19 mouse cellular contexts compared by ENCODE assay signal in genomic region chr12:73450541-73450940, GRCm38 (mm10).
DNase-seq lines count a peak whose midpoint lies in the region; ATAC-seq lines count a peak whose summit lies in the region.
"Had no signal": no experiment of that assay in that cellular context is flagged by ENCODE, and none has a peak within 500 bp of the region (broad histone marks: within the 10 kb centered on the region; RNA-seq: fewer than 3 reads in every experiment).

No protein-coding gene starts in this region.

- H3K27me3 ChIP-seq in heart, embryonic 10.5 days (ENCODE audit: insufficient read depth, poor library complexity, severe bottlenecking) = no peaks in the 10 kb centered on the region
- H3K27me3 ChIP-seq in embryonic facial prominence, embryonic 12.5 days = no peaks in the 10 kb centered on the region
- H3K27me3 ChIP-seq: embryonic facial prominence, embryonic 15.5 days; hindbrain, embryonic 15.5 days; neural tube, embryonic 15.5 days; Patski had no signal

- ATAC-seq in embryonic facial prominence, embryonic 12.5 days (ENCODE audit: insufficient number of reproducible peaks, insufficient read depth, low FRiP score, low TSS enrichment) = no peak
- ATAC-seq: activated CD4-positive, CD25-positive, alpha-beta regulatory T cell, adult 4 months; CD4-positive, CD25-positive, alpha-beta regulatory T cell, adult 4 months; intestine, embryonic 16.5 days; liver, postnatal 0 days; Patski had no signal

- no peaks in the 10 kb centered on the region for H3K9me3 ChIP-seq in heart, embryonic 10.5 days
- no peaks in the 10 kb centered on the region for H3K9me3 ChIP-seq in embryonic facial prominence, embryonic 12.5 days
- H3K9me3 ChIP-seq: embryonic facial prominence, embryonic 15.5 days; hindbrain, embryonic 15.5 days; neural tube, embryonic 15.5 days had no signal

- H3K9ac ChIP-seq in embryonic facial prominence, embryonic 12.5 days = no peak overlapping the region
- H3K9ac ChIP-seq: embryonic facial prominence, embryonic 15.5 days; hindbrain, embryonic 15.5 days; liver, postnatal 0 days; neural tube, embryonic 15.5 days had no signal

- WGBS in heart, embryonic 10.5 days = 78% methylated on average over 4 of the region's 4 CpGs
- 74% methylated on average over 4 of the region's 4 CpGs for WGBS in embryonic facial prominence, embryonic 12.5 days

- H3K4me3 ChIP-seq in heart, embryonic 10.5 days = no peak overlapping the region
- no peak overlapping the region for H3K4me3 ChIP-seq in embryonic facial prominence, embryonic 12.5 days
- H3K4me3 ChIP-seq: embryonic facial prominence, embryonic 15.5 days; heart, adult 2 months; hindbrain, embryonic 15.5 days; megakaryocyte, embryonic 14.5 days; neural tube, embryonic 15.5 days had no signal

- H3K27ac ChIP-seq in heart, embryonic 10.5 days = peak overlapping the region; percentile 56; the same call in 1 of the 2 replicates
- 0 out of 2 replicates have a peak overlapping the region, but pooled peaks have one; percentile 13 for H3K27ac ChIP-seq in embryonic facial prominence, embryonic 12.5 days
- H3K27ac ChIP-seq: embryonic facial prominence, embryonic 15.5 days; heart, adult 2 months; hindbrain, embryonic 15.5 days; kidney, postnatal 0 days; neural tube, embryonic 15.5 days had no signal

- no peaks in the 10 kb centered on the region for H3K36me3 ChIP-seq in heart, embryonic 10.5 days
- no peaks in the 10 kb centered on the region for H3K36me3 ChIP-seq in embryonic facial prominence, embryonic 12.5 days
- H3K36me3 ChIP-seq: embryonic facial prominence, embryonic 15.5 days; hindbrain, embryonic 15.5 days; neural tube, embryonic 15.5 days had no signal

- H3K4me1 ChIP-seq in heart, embryonic 10.5 days = peaks cover 22% of the 10 kb centered on the region
- H3K4me1 ChIP-seq in embryonic facial prominence, embryonic 12.5 days = peaks cover 26% of the 10 kb centered on the region
- H3K4me1 ChIP-seq: hindbrain, embryonic 15.5 days; neural tube, embryonic 15.5 days had no signal

- no peak overlapping the region for H3K4me2 ChIP-seq in embryonic facial prominence, embryonic 12.5 days (replicated peaks)
- H3K4me2 ChIP-seq: embryonic facial prominence, embryonic 15.5 days; hindbrain, embryonic 15.5 days; neural tube, embryonic 15.5 days had no signal

- intact Hi-C loops in heart, postnatal 36 days (cut with DNase I) = loop anchor here (2.0 to 5.0 kb wide), 3 partner anchors 66 to 403 kb away; partner anchors contain the start of gene Six4

- peak; percentile 11 for DNase-seq in cerebellum, adult 11-12 months
- DNase-seq in cerebellum, adult 8-10 months = no peak
- DNase-seq in heart, embryonic 10.5 days (ENCODE audit: low spot score) = no peak
- no peak for DNase-seq in heart, postnatal 36 days
- peak; percentile 47 for DNase-seq in adipocyte (ENCODE audit: low spot score)
- DNase-seq in adrenal gland, postnatal 10 days = no peak
- no peak for DNase-seq in kidney, adult 11 months

Comparison
In these comparisons a context has a peak if more than half of its experiments do, and no peak if none do; other contexts are left out.
1. DNase-seq: peak in cerebellum, adult 11-12 months (single experiment) and adipocyte (single experiment); none in cerebellum, adult 8-10 months (single experiment), heart, embryonic 10.5 days (single experiment), heart, postnatal 36 days (0 of 2), adrenal gland, postnatal 10 days (single experiment) and kidney, adult 11 months (single experiment).